Mouse (Mus musculus) neural tube, embryonic 15.5 days (tissue): ENCODE measurements at regions not wholly inside any gene's neighbourhood (a gene's known extent, or its start where the extent isn't known, plus 50 kb on each side); places are given as distances from the start of the nearest gene placed in this dataset.

Experiments used
- ATAC-seq: fragments of 200-750 bp; cut with Nextera tagmentation; 2 replicates; pipeline ENCODE4 v1.8.0; 2017; ENCODE audit warnings: mild to moderate bottlenecking, moderate TSS enrichment, moderate library complexity; ENCODE audit not compliant: low FRiP score
- H3K27ac ChIP-seq: fragments of 300-500 bp; sonication (generic); replicated peaks from 2 replicates; pipeline ENCODE4 v1.5.1; 2015; ENCODE audit warnings: mild to moderate bottlenecking, inconsistent platforms
- H3K27me3 ChIP-seq: fragments of 300-500 bp; sonication (generic); replicated peaks from 2 replicates; pipeline ENCODE4 v1.6.1; 2015; ENCODE audit warnings: inconsistent platforms
- H3K36me3 ChIP-seq: fragments of 300-500 bp; sonication (generic); 2 replicates; pipeline ENCODE4 v1.6.1; 2015; ENCODE audit warnings: inconsistent platforms
- H3K4me1 ChIP-seq: fragments of 300-500 bp; sonication (generic); 2 replicates; pipeline ENCODE4 v1.6.1; 2015; ENCODE audit warnings: inconsistent platforms
- H3K4me2 ChIP-seq: fragments of 300-500 bp; sonication (generic); 2 replicates; pipeline ENCODE4 v1.6.1; 2015; ENCODE audit warnings: inconsistent platforms, mild to moderate bottlenecking, moderate library complexity
- H3K4me3 ChIP-seq: fragments of 300-500 bp; sonication (generic); replicated peaks from 2 replicates; pipeline ENCODE4 v1.5.1; 2015; ENCODE audit warnings: mild to moderate bottlenecking, inconsistent platforms
- H3K9ac ChIP-seq: fragments of 300-500 bp; sonication (generic); replicated peaks from 2 replicates; pipeline ENCODE4 v1.6.1; 2015; ENCODE audit warnings: mild to moderate bottlenecking, inconsistent platforms
- H3K9me3 ChIP-seq: fragments of 300-500 bp; sonication (generic); replicated peaks from 2 replicates; pipeline ENCODE4 v1.6.1; 2016; ENCODE audit warnings: inconsistent platforms
- WGBS: fragments of 180-500 bp; shearing (Covaris S2); methylation state at CpG from one replicate; pipeline ENCODE4 v1.1.7; 2015; ENCODE audit warnings: mixed read lengths; 5-methylcytosine and 5-hydroxymethylcytosine counted together

GRCm38 (mm10) chr9:84673327-84673726 is 639.2 kb upstream of the Gm11114 start:
- WGBS: 56% methylated on average over 3 of the region's 3 CpGs

GRCm38 (mm10) chr9:84678416-84678815 is 634.2 kb upstream of the Gm11114 start:
- no peak overlapping the region for H3K27ac ChIP-seq
- no peak overlapping the region for H3K4me3 ChIP-seq
- H3K9ac ChIP-seq: no peak overlapping the region
- H3K4me2 ChIP-seq: no peak overlapping the region
- no peaks in the 10 kb centered on the region for H3K4me1 ChIP-seq
- no peaks in the 10 kb centered on the region for H3K9me3 ChIP-seq
- no peaks in the 10 kb centered on the region for H3K36me3 ChIP-seq
- 93% methylated on average over 1 of the region's 1 CpGs for WGBS
- H3K27me3 ChIP-seq: no peaks in the 10 kb centered on the region
- no peak for ATAC-seq

More at GRCm38 (mm10) chr9:84673327-84673726, 639.2 kb upstream of the Gm11114 start:
- ATAC-seq: no peak
- Histone ChIP-seq H3K4me3 (no peak overlapping the region), H3K4me2 (no peak overlapping the region), H3K4me1 (no peaks in the 10 kb centered on the region), H3K9me3 (no peaks in the 10 kb centered on the region), H3K9ac (no peak overlapping the region), H3K27ac (no peak overlapping the region), H3K36me3 (no peaks in the 10 kb centered on the region), H3K27me3 (no peaks in the 10 kb centered on the region)

- 77% methylated on average over 3 of the region's 3 CpGs for WGBS
- Histone ChIP-seq H3K27me3 (no peaks in the 10 kb centered on the region), H3K36me3 (no peaks in the 10 kb centered on the region), H3K4me1 (no peaks in the 10 kb centered on the region), H3K9ac (no peak overlapping the region), H3K9me3 (no peaks in the 10 kb centered on the region), H3K27ac (no peak overlapping the region), H3K4me2 (no peak overlapping the region), H3K4me3 (no peak overlapping the region)
- ATAC-seq: no peak
These were observed 593.9 kb upstream of the Gm11114 start for GRCm38 (mm10) chr9:84718615-84719191.

- H3K9ac ChIP-seq: no peak overlapping the region
- H3K27me3 ChIP-seq: no peaks in the 10 kb centered on the region
- no peak overlapping the region for H3K4me3 ChIP-seq
- H3K4me1 ChIP-seq: no peaks in the 10 kb centered on the region
- H3K27ac ChIP-seq: no peak overlapping the region
- no peaks in the 10 kb centered on the region for H3K9me3 ChIP-seq
- no peak overlapping the region for H3K4me2 ChIP-seq
- no peak for ATAC-seq
- H3K36me3 ChIP-seq: no peaks in the 10 kb centered on the region
- 87% methylated on average over 3 of the region's 3 CpGs for WGBS
These were observed 593.2 kb upstream of the Gm11114 start for GRCm38 (mm10) chr9:84719396-84719795.

- Histone ChIP-seq H3K36me3 (no peaks in the 10 kb centered on the region), H3K4me3 (no peak overlapping the region), H3K27me3 (no peaks in the 10 kb centered on the region), H3K9ac (no peak overlapping the region), H3K9me3 (no peaks in the 10 kb centered on the region), H3K4me2 (no peak overlapping the region), H3K27ac (no peak overlapping the region), H3K4me1 (no peaks in the 10 kb centered on the region)
- ATAC-seq: no peak
- WGBS: 81% methylated on average over 2 of the region's 2 CpGs
These were observed 592.1 kb upstream of the Gm11114 start for GRCm38 (mm10) chr9:84720454-84720853.

- Histone ChIP-seq H3K9ac (no peak overlapping the region), H3K4me1 (no peaks in the 10 kb centered on the region), H3K27ac (no peak overlapping the region), H3K36me3 (no peaks in the 10 kb centered on the region), H3K9me3 (no peaks in the 10 kb centered on the region), H3K4me3 (no peak overlapping the region), H3K27me3 (no peaks in the 10 kb centered on the region), H3K4me2 (no peak overlapping the region)
- 79% methylated on average over 2 of the region's 2 CpGs for WGBS
- no peak for ATAC-seq
These were observed 573.3 kb upstream of the Gm11114 start for GRCm38 (mm10) chr9:84739266-84739665.

DNA sequence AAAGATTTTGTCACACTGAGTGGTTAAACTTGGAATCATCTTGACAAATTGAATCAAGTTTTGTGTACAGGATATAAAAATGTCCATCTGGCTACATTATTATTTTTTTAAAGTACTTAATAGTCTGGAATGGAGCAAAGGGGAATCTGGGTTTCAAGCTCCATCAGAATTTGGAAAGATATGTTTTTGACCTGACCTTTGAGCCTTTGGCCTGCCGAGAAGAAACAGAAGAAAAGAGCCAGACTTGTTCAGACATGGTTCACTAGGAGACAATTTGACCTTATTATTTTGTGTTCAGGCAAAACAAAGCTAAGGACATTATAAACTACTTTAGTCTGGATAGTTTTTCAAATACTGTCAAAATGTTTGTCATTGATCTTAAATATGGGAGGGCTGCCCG is 572.2 kb upstream of the Gm11114 start:
- no peak overlapping the region for H3K9ac ChIP-seq
- no peaks in the 10 kb centered on the region for H3K36me3 ChIP-seq
- H3K4me1 ChIP-seq: no peaks in the 10 kb centered on the region
- no peak overlapping the region for H3K27ac ChIP-seq
- H3K4me3 ChIP-seq: no peak overlapping the region
- no peaks in the 10 kb centered on the region for H3K9me3 ChIP-seq
- no peaks in the 10 kb centered on the region for H3K27me3 ChIP-seq
- H3K4me2 ChIP-seq: no peak overlapping the region
- no peak for ATAC-seq
- WGBS: 75% methylated on average over 2 of the region's 2 CpGs

- 74% methylated on average over 1 of the region's 1 CpGs for WGBS
- ATAC-seq: no peak
- H3K4me3 ChIP-seq: no peak overlapping the region
- no peaks in the 10 kb centered on the region for H3K9me3 ChIP-seq
- H3K36me3 ChIP-seq: no peaks in the 10 kb centered on the region
- no peaks in the 10 kb centered on the region for H3K4me1 ChIP-seq
- no peak overlapping the region for H3K9ac ChIP-seq
- H3K4me2 ChIP-seq: no peak overlapping the region
- H3K27me3 ChIP-seq: no peaks in the 10 kb centered on the region
- no peak overlapping the region for H3K27ac ChIP-seq
These were observed 558.2 kb upstream of the Gm11114 start for GRCm38 (mm10) chr9:84754332-84754731.

DNA sequence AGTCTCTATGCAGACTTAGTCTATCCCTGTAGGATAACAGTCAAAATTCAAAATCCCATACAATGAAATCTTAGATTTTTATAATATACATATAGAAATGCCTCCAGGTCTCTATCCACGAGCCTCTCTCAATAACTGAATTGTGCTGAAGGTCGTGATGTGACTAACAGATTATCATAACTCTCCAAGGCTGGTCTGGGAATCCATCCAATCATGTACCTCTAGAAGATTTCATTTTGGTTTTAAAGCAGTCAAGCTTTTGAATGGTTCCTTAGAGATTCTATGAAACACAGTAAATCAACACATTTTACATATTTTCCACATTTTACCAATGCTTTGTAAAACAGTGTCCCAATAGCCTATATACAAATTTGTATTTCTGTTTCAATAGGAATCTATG is 557.7 kb upstream of the Gm11114 start:
- Histone ChIP-seq H3K27me3 (no peaks in the 10 kb centered on the region), H3K4me1 (no peaks in the 10 kb centered on the region), H3K9me3 (no peaks in the 10 kb centered on the region), H3K36me3 (no peaks in the 10 kb centered on the region), H3K4me2 (no peak overlapping the region), H3K9ac (no peak overlapping the region), H3K27ac (no peak overlapping the region), H3K4me3 (no peak overlapping the region)
- 66% methylated on average over 2 of the region's 2 CpGs for WGBS
- ATAC-seq: no peak

- no peaks in the 10 kb centered on the region for H3K4me1 ChIP-seq
- H3K9ac ChIP-seq: no peak overlapping the region
- 82% methylated on average over 11 of the region's 11 CpGs for WGBS
- no peaks in the 10 kb centered on the region for H3K27me3 ChIP-seq
- H3K36me3 ChIP-seq: no peaks in the 10 kb centered on the region
- no peak overlapping the region for H3K4me3 ChIP-seq
- H3K27ac ChIP-seq: no peak overlapping the region
- no peaks in the 10 kb centered on the region for H3K9me3 ChIP-seq
- no peak for ATAC-seq
- no peak overlapping the region for H3K4me2 ChIP-seq
These were observed 538.2 kb upstream of the Gm11114 start for GRCm38 (mm10) chr9:84774348-84774747.

- Histone ChIP-seq H3K36me3 (no peaks in the 10 kb centered on the region), H3K27me3 (no peaks in the 10 kb centered on the region), H3K4me3 (no peak overlapping the region), H3K4me1 (no peaks in the 10 kb centered on the region), H3K27ac (no peak overlapping the region), H3K4me2 (no peak overlapping the region), H3K9me3 (no peaks in the 10 kb centered on the region), H3K9ac (no peak overlapping the region)
- no peak for ATAC-seq
- 76% methylated on average over 2 of the region's 2 CpGs for WGBS
These were observed 537.4 kb upstream of the Gm11114 start for GRCm38 (mm10) chr9:84775190-84775589.

DNA sequence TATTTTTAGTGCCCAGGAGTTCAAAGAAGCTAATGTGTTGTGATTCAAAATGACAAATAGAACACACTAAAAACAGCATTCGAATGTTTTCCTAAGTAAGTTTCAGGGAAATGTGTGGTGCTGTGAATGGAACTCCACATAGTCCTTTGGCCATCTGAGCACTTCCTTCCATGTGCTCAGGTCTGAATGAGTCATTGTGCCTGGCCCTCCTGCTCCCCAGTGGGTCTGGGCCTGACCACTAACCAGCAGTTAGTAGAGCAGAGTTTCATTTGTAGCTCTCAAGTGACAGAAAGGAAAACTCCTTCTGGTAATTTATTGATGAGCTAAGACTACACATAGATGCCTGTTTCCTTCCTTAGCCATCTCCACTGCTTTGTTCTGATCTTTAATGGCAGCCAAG is 533.4 kb upstream of the Gm11114 start:
- Histone ChIP-seq H3K9ac (no peak overlapping the region), H3K4me3 (no peak overlapping the region), H3K4me2 (no peak overlapping the region), H3K9me3 (no peaks in the 10 kb centered on the region), H3K27ac (no peak overlapping the region), H3K27me3 (no peaks in the 10 kb centered on the region), H3K4me1 (no peaks in the 10 kb centered on the region), H3K36me3 (no peaks in the 10 kb centered on the region)
- no peak for ATAC-seq
- 90% methylated on average over 1 of the region's 1 CpGs for WGBS

DNA sequence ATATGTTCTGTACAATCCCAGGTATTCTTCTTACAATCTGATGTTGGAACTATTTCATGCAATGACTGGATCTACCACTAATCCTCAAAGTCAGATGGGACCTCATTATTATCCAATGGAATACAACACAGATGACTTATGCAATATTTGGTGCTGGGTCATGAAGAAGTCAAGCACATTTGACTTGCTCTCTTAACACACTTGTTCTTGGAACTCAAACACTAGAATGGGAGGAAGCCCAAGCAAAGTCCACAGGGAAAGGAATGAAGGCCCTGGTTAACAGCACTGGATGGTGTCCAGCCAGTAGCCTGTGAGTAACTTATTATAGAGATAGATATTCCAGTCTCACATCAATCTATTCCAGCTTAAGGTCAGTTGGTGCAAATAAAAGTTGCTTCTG is 486.8 kb upstream of the Gm11114 start:
- no peaks in the 10 kb centered on the region for H3K36me3 ChIP-seq
- H3K27ac ChIP-seq: no peak overlapping the region
- no peak overlapping the region for H3K4me2 ChIP-seq
- no peak overlapping the region for H3K4me3 ChIP-seq
- ATAC-seq: no peak
- H3K27me3 ChIP-seq: no peaks in the 10 kb centered on the region
- no peaks in the 10 kb centered on the region for H3K4me1 ChIP-seq
- H3K9ac ChIP-seq: no peak overlapping the region
- no peaks in the 10 kb centered on the region for H3K9me3 ChIP-seq
